Comparison of ENCODE assay signal across 8 mouse cellular contexts in the genomic region with DNA sequence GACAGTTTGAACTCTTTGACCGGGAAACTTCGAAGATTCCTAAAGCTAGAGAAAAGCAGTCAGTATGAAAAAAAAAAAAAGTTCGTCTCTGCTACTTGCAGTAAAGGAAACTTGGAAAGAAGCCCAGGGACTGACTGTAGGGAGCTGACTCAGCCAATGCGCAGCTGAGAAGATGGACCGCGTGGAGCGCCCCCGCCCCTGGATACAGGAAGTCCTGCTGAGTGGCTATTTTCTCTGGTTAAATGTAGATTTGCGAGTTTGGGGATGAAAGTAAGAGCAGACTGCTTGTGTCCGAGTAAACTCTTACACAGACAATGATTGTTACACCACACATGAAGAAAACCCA. TPM values are rescaled to one million over a fixed set of nuclear protein-coding genes. Genes with fewer than 3 reads are reported as not detected.
DNase-seq lines count a peak whose midpoint lies in the region; ATAC-seq lines count a peak whose summit lies in the region.

No protein-coding gene starts in this region.

- no peaks in the 10 kb centered on the region for H3K36me3 ChIP-seq in hindbrain, embryonic 13.5 days
- no peaks in the 10 kb centered on the region for H3K36me3 ChIP-seq in lung, embryonic 16.5 days (ENCODE audit: control insufficient read depth, insufficient read depth, low read length)

- H3K4me3 ChIP-seq in hindbrain, embryonic 13.5 days: no peak overlapping the region
- peak overlapping the region; percentile 36 for H3K4me3 ChIP-seq in lung, embryonic 16.5 days (ENCODE audit: low read length)

- WGBS in hindbrain, embryonic 13.5 days: 4% methylated on average over 10 of the region's 10 CpGs
- under 1% methylated on average over 10 of the region's 10 CpGs for whole genome bisulfite sequencing in lung, embryonic 16.5 days

- H3K27ac ChIP-seq in hindbrain, embryonic 13.5 days: peak overlapping the region; percentile 69
- H3K27ac ChIP-seq in lung, embryonic 16.5 days (ENCODE audit: low read length): peak overlapping the region; percentile 98

- DNase-seq in MN1 (ENCODE audit: low spot score): peak; percentile 93
- peak; percentile 37 to 48 for DNase-seq in cerebellum, postnatal 14 days
- DNase-seq in gastrocnemius, adult 18-20 months (ENCODE audit: low spot score): peak; percentile 80
- peak; percentile 41 to 81 for DNase-seq in layer of hippocampus, postnatal 14 days (ENCODE audit: low spot score in 2 of 2)
- peak; percentile 83 for DNase-seq in ovary, adult 18-20 months (ENCODE audit: low spot score)
- DNase-seq in thymus, postnatal 4 days: peak; percentile 62

- no peaks in the 10 kb centered on the region for H3K9me3 ChIP-seq in hindbrain, embryonic 13.5 days
- no peaks in the 10 kb centered on the region for H3K9me3 ChIP-seq in lung, embryonic 16.5 days (ENCODE audit: control insufficient read depth, low read length)

- peaks cover 20% of the 10 kb centered on the region for H3K4me1 ChIP-seq in hindbrain, embryonic 13.5 days (replicated peaks)
- peaks cover 47% of the 10 kb centered on the region for H3K4me1 ChIP-seq in lung, embryonic 16.5 days (replicated peaks; ENCODE audit: control insufficient read depth, insufficient read depth, low read length)

- ATAC-seq in hindbrain, embryonic 13.5 days (ENCODE audit: low FRiP score): 0 out of 2 replicates have a peak, but pooled peaks have one; percentile 36
- ATAC-seq in lung, embryonic 16.5 days (ENCODE audit: low read depth): peak; percentile 91

- H3K27me3 ChIP-seq in hindbrain, embryonic 13.5 days: peaks cover 7% of the 10 kb centered on the region; the same call in 1 of the 2 replicates
- H3K27me3 ChIP-seq in lung, embryonic 16.5 days (ENCODE audit: control insufficient read depth, insufficient read depth, low read depth, low read length): no peaks in the 10 kb centered on the region

- no peak overlapping the region for H3K9ac ChIP-seq in hindbrain, embryonic 13.5 days
- H3K9ac ChIP-seq in lung, embryonic 16.5 days (ENCODE audit: low read length): peak overlapping the region; percentile 59

- peak overlapping the region; percentile 34 for H3K4me2 ChIP-seq in hindbrain, embryonic 13.5 days
- H3K4me2 ChIP-seq in lung, embryonic 16.5 days (ENCODE audit: low read depth, low read length): peak overlapping the region; percentile 61

RNA-seq across cellular contexts. Expression of a gene that starts 41.2 kb away (rescaled TPM):
- not detected for total RNA-seq in gastrocnemius, adult 18-20 months (2021)
- 0.26 and 0.49 TPM in 2 replicates for polyA plus RNA-seq in hindbrain, embryonic 13.5 days (2015; fragmentation: Nextera tagmentation; extraction: Ambion mirVana)
- under 1 TPM; 0.25 to 0.38 TPM for total RNA-seq in layer of hippocampus, postnatal 14 days (2021)
- 0.40 and 0.58 TPM in 2 replicates for polyA plus RNA-seq in lung, embryonic 16.5 days (2015; fragmentation: Nextera tagmentation; extraction: Ambion mirVana)

RNA-seq across cellular contexts. Expression of a gene that starts 43.1 kb away (rescaled TPM):
- total RNA-seq in gastrocnemius, adult 18-20 months (2021): not detected
- not detected in 2 replicates for polyA plus RNA-seq in hindbrain, embryonic 13.5 days (2015; fragmentation: Nextera tagmentation; extraction: Ambion mirVana)
- not detected for total RNA-seq in layer of hippocampus, postnatal 14 days (2021)
- polyA plus RNA-seq in lung, embryonic 16.5 days (2015; fragmentation: Nextera tagmentation; extraction: Ambion mirVana): not detected in 2 replicates

Comparison
In these comparisons a context has a peak if more than half of its experiments do, and no peak if none do; other contexts are left out.
1. DNase-seq: peak in every context shown above with its lines; median percentile 93 in MN1; 83 in ovary, adult 18-20 months; 80 in gastrocnemius, adult 18-20 months; 62 in thymus, postnatal 4 days; 61 in layer of hippocampus, postnatal 14 days; 42 in cerebellum, postnatal 14 days.